Mouse (Mus musculus) cerebellum, adult 2 months (tissue): ENCODE results near the gene Gramd2. TPM values are rescaled to one million over a fixed set of nuclear protein-coding genes. Genes with fewer than 3 reads are reported as not detected.

Experiments used
- DNase-seq, 2 experiments: peaks; one replicate each; pipeline ENCODE4 v3.0.0; 2021
- H3K27ac ChIP-seq: fragments of 200-500 bp; 2 replicates; pipeline ENCODE4 v1.5.1; 2012; ENCODE audit warnings: low read length, control low read depth, inconsistent platforms; ENCODE audit not compliant: insufficient read depth
- H3K27me3 ChIP-seq: fragments of 200-500 bp; 2 replicates; pipeline ENCODE4 v1.6.1; 2012; ENCODE audit warnings: inconsistent platforms, mild to moderate bottlenecking, low read length, moderate library complexity; ENCODE audit not compliant: control insufficient read depth, insufficient read depth
- H3K4me1 ChIP-seq: fragments of 200-500 bp; 2 replicates; pipeline ENCODE4 v1.6.1; 2011; ENCODE audit warnings: low read length; ENCODE audit not compliant: control insufficient read depth, insufficient read depth
- H3K4me3 ChIP-seq: fragments of 200-500 bp; replicated peaks from 2 replicates; pipeline ENCODE3; 2011; ENCODE audit warnings: mild to moderate bottlenecking, low read depth, low read length, control low read depth; ENCODE audit not compliant: insufficient read depth
- CTCF ChIP-seq: fragments of 200-500 bp; IDR thresholded peaks from 2 replicates; pipeline ENCODE4 v1.5.1; 2011; ENCODE audit warnings: low read depth, mild to moderate bottlenecking, control low read depth, low read length, moderate library complexity, borderline replicate concordance; ENCODE audit not compliant: insufficient read depth
- POLR2A ChIP-seq: fragments of 200-500 bp; IDR thresholded peaks from 2 replicates; pipeline ENCODE4 v1.6.1; 2011; ENCODE audit warnings: low read length, control low read depth, borderline replicate concordance; ENCODE audit not compliant: insufficient read depth
- WGBS: fragments of 180-500 bp; shearing (Covaris S2); methylation state at CpG from one replicate; pipeline ENCODE4 v1.1.7; 2018; 5-methylcytosine and 5-hydroxymethylcytosine counted together
- polyA plus RNA-seq: library from polyadenylated mRNA; depleted of rRNA; stranded (reverse); fragments of >200 nt; gene quantifications from 2 replicates; pipeline ENCODE4 v1.2.3, GENCODE M21; 2012

Gene Gramd2
- polyA plus RNA-seq, 1 experiment: 2.6 TPM

DNA sequence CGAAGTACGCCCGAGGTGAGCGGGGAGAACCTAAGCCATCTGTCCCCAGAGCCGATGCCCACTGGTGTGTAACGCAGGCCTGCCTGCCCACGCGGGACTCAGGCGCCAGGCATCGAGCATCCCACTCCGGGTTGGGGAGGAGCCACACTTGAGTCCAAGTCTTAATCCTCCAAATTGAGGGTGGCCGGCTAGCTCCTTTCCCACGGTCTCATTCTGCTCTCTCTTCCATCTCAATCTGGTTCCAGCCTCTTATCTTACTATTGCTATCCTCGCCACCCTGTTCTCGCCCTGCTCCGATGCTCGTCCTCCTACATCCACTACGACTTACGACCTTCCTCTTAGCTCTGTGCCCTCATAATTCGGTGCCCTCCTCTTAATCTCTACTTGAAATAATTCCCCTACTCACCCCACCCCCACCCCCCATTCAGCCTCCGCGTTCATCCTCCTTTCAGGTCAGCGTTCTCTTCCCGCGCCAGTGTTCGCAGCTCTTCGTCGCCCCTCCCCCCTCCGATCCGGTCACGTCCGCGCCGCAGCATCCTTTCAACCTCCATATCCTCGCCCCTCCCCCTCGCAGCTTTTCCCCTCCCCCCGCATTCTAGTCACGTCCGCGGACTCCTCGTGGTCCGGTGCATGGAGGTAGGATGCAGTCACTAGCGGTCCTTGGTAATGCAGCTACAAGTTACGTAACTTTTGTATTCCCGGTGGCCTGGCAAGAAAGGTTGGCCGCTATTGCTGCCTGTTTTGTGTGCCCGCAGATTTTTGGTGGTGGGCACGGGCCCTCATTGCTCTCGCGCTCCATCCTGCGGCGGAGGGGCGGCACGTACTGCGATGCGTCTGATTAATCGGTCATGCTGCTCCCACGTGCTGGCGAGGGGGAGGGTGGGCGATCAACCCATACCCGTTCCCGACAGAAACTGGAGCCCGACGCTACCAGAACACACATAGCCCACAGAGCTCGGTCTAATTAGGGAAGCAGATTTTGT is 23.0 kb upstream of the Gramd2 start:
- under 1% methylated on average over 65 of the region's 65 CpGs for WGBS

DNA sequence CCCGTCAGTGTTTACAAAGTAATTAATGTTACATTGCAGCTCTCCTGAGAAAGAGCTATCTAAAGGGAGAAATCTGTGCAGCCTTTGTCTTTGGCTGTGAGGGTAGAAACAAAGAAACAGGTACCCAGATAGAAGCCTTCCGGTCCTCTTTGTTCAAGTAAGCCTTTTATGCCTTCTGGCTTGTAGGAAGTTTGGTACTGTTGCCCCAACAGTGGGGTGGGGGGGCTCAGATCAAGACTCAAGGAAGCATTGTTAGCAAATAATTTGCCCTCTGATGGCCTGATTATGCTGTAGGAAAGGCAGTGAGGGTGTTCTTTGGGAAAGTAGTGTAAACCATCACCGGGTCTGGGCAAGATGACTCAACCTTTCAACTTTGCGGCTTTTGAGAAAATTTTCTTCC is 21.8 kb upstream of the Gramd2 start:
- Histone ChIP-seq H3K4me3 (peak overlapping the region; percentile 85), H3K27ac (peak overlapping the region; percentile 27; the same call in 1 of the 2 replicates), H3K27me3 (no peaks in the 10 kb centered on the region), H3K4me1 (peaks cover 28% of the 10 kb centered on the region)
- WGBS: 7% methylated on average over 4 of the region's 4 CpGs
- no peak for TF ChIP-seq CTCF
- no peak for TF ChIP-seq POLR2A
- DNase-seq: peak in 1 of 2 experiments; percentile 27

More for the DNA sequence above, 23.0 kb upstream of the Gramd2 start:
- H3K4me1 ChIP-seq: peaks cover 17% of the 10 kb centered on the region
- peak overlapping the region; percentile 85 for H3K27ac ChIP-seq
- peak overlapping the region; percentile 85 for H3K4me3 ChIP-seq
- DNase-seq: peak; percentile 84 to 86
- TF ChIP-seq CTCF (no peak), POLR2A (peak; percentile 42; the same call in 1 of the 2 replicates)
- H3K27me3 ChIP-seq: no peaks in the 10 kb centered on the region

DNA sequence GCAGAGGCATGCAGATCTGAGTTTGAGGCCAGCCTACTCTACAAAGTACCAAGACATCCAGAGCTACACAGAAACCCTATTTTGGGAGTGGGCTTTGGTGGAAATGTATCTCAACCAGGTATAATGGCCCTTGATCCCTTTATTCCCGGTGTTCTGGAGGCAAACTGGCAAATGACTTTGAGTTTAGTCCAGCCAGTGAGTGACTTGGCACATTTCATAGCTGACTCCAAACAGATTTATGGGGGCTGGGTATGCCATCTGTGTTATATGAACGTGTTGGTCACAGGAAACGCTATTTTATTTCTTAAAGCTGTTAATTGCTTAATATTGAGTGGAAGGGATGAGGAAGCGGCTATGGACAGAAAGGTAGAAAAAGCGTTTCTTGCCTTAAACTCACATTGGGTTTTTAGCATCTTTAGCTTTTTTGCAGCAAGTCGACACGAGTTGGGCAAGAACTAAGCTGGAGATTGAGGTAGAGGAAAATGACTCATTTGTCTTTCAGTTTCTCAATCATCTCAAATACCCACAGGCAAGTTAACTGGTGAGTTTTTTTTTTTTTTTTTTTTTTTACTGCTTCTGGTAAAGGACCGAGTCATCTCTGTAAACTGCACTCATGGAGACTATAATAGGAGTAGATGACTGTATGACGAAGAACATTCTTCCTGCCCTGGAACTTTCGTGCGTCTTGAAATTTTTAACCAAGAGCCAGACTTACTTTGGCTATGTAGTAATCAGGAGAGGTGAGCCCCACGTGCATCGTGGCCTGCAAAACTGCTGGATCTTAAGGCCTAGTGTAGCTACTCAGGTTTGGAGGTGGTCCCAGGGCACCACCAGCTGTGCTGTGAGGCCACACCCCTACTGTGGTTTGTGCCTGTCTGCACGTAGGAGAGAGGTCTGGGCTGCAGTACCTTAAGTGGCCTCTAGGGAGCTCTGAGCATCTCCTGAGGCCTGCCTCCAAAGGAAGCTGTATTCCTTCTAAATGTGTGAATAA is 20.6 kb upstream of the Gramd2 start:
- H3K4me1 ChIP-seq: peaks cover 38% of the 10 kb centered on the region

GRCm38 (mm10) chr9:59660421-59660820 is 19.5 kb upstream of the Gramd2 start:
- H3K4me3 ChIP-seq: peak overlapping the region; percentile 1

More for the DNA sequence above, 20.6 kb upstream of the Gramd2 start:
- WGBS: 9% methylated on average over 14 of the region's 14 CpGs
- peak; percentile 83 to 85 for DNase-seq
- Histone ChIP-seq H3K4me3 (peak overlapping the region; percentile 47), H3K27ac (peak overlapping the region; percentile 70), H3K27me3 (no peaks in the 10 kb centered on the region)
- TF ChIP-seq CTCF: peak; percentile 85
- no peak for TF ChIP-seq POLR2A

DNA sequence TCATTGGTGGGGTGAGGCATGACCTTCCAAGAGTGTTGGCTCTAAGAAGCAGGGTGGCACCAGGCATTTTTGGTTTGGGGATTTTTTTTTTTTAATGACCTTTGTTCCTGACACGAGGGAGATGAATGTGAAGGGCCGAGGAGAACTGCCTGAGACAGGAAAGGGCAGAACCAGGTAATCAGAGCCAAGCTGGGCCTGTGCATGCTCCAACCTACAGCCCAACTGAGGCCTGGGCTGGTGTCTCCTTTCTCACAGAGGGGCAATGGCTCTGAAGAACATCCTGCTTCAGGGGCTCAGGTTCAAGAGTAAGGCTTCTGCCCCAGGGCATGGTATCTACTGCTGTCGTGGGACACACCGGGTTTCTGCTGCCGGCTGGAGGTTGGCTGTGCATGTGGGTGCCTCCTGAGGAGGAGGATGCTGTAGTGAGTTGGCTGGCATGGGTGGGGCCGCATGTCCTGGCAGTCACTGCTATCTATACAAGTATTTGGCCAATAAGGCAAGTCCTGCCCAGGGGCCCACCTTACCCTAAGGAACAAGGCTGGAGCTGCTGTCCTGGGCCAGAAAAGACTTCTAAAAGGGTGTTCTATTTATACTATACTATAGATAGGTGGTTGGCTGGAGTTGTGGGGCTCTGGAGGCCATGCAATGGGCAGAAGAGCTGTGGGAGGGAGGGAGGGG is 18.5 kb upstream of the Gramd2 start:
- WGBS: 9% methylated on average over 6 of the region's 6 CpGs

More at GRCm38 (mm10) chr9:59660421-59660820, 19.5 kb upstream of the Gramd2 start:
- WGBS: 3% methylated on average over 10 of the region's 10 CpGs
- H3K4me1 ChIP-seq: peaks cover 48% of the 10 kb centered on the region
- H3K27ac ChIP-seq: peak overlapping the region; percentile 73; the same call in 1 of the 2 replicates
- H3K27me3 ChIP-seq: no peaks in the 10 kb centered on the region
- DNase-seq: peak; percentile 78 to 86
- no peak for TF ChIP-seq POLR2A
- no peak for TF ChIP-seq CTCF

GRCm38 (mm10) chr9:59663226-59663625 is 16.7 kb upstream of the Gramd2 start:
- Histone ChIP-seq H3K27ac (peak overlapping the region; percentile 28; the same call in 1 of the 2 replicates), H3K27me3 (no peaks in the 10 kb centered on the region), H3K4me1 (peaks cover 48% of the 10 kb centered on the region), H3K4me3 (no peak overlapping the region)
- TF ChIP-seq POLR2A (no peak), CTCF (no peak)
- no peak for DNase-seq
- 37% methylated on average over 7 of the region's 7 CpGs for WGBS

More for the DNA sequence above, 18.5 kb upstream of the Gramd2 start:
- H3K4me1 ChIP-seq: peaks cover 48% of the 10 kb centered on the region
- no peak overlapping the region for H3K4me3 ChIP-seq
- no peaks in the 10 kb centered on the region for H3K27me3 ChIP-seq
- TF ChIP-seq POLR2A (no peak), CTCF (no peak)
- DNase-seq: peak in 1 of 2 experiments; percentile 37
- H3K27ac ChIP-seq: peak overlapping the region; percentile 73
